Mouse (Mus musculus) midbrain, embryonic 12.5 days (tissue): ENCODE results near the gene Grip1. TPM values are rescaled to one million over a fixed set of nuclear protein-coding genes. Genes with fewer than 3 reads are reported as not detected.
A peak's percentile ranks its signal among the peaks of the same experiment; 100 is the strongest.

Experiments
- ATAC-seq: fragments of 200-750 bp; cut with Nextera tagmentation; 2 replicates; pipeline ENCODE4 v1.8.0; 2017; ENCODE audit warnings: low read depth, moderate TSS enrichment, moderate library complexity; ENCODE audit not compliant: low FRiP score
- H3K27ac ChIP-seq: fragments of 300-500 bp; sonication (generic); replicated peaks from 2 replicates; pipeline ENCODE4 v1.5.1; 2016; ENCODE audit warnings: mild to moderate bottlenecking
- H3K27me3 ChIP-seq: fragments of 300-500 bp; sonication (generic); 2 replicates; pipeline ENCODE4 v1.6.1; 2016; ENCODE audit warnings: mild to moderate bottlenecking
- H3K36me3 ChIP-seq: fragments of 300-500 bp; sonication (generic); 2 replicates; pipeline ENCODE4 v1.6.1; 2016
- H3K4me1 ChIP-seq: fragments of 300-500 bp; sonication (generic); 2 replicates; pipeline ENCODE4 v1.6.1; 2016
- H3K4me2 ChIP-seq: fragments of 300-500 bp; sonication (generic); replicated peaks from 2 replicates; pipeline ENCODE4 v1.6.1; 2016; ENCODE audit warnings: mild to moderate bottlenecking, moderate library complexity
- H3K4me3 ChIP-seq: fragments of 300-500 bp; sonication (generic); 2 replicates; pipeline ENCODE4 v1.5.1; 2016; ENCODE audit warnings: mild to moderate bottlenecking
- H3K9ac ChIP-seq: fragments of 300-500 bp; sonication (generic); replicated peaks from 2 replicates; pipeline ENCODE4 v1.6.1; 2016; ENCODE audit warnings: mild to moderate bottlenecking, moderate library complexity
- H3K9me3 ChIP-seq: fragments of 300-500 bp; sonication (generic); 2 replicates; pipeline ENCODE4 v1.6.1; 2016; ENCODE audit warnings: mild to moderate bottlenecking
- WGBS: fragments of 180-500 bp; shearing (Covaris S2); methylation state at CpG from one replicate; pipeline ENCODE4 v1.1.7; 2016; 5-methylcytosine and 5-hydroxymethylcytosine counted together
- polyA plus RNA-seq: library from polyadenylated mRNA; unstranded; fragments of >200 nt; fragmentation: Nextera tagmentation; extraction: Ambion mirVana; gene quantifications from 2 replicates; pipeline ENCODE4 v1.2.1, GENCODE M21; 2016

The Grip1 gene
- polyA plus RNA-seq: 12.7 and 13.1 TPM in 2 replicates

DNA sequence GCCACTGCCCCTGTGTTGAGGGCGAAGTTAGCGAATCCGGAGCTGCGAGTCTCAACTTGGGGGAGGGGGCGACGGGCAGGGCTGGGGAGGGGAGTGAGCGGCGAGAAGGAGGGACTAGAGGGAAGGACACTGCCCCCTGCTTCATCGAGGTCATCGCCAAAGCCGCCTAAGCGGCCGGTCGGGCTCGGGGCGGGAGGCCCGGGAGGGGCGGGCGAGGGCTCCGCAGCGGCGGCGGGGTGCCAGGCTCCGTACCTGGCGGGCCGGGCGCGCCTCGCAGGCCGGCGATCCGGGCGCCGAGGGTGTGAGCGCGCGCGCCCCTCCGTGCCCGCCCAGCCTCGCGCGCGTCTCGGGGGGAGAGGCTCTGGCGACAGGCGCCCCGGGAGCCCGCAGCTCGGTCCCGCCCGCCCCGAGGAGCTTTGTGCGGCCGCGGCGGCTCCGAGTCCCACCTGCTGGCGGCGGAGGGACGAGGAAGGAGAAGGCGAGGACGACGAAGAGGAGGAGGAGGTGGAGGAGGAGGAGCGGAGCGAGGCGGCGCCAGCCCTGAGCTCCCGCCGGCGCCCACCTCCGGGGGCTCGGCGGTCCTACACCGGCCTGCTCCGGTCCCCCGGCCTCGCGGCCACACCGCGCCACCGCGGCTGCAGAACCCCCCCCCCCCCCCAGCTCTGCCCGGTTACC is at the start of gene Grip1:
Gene Grip1 (plus strand): TSS at position 400 of the 675 bp plus-strand sequence.
- ATAC-seq: peak; percentile 92
- WGBS: under 1% methylated on average over 29 of the region's 84 CpGs

GRCm38 (mm10) chr10:119405103-119405502 is 48.5 kb upstream of the Grip1 start:
- no peak overlapping the region for H3K27ac ChIP-seq
- H3K36me3 ChIP-seq: no peaks in the 10 kb centered on the region
- no peak overlapping the region for H3K9ac ChIP-seq
- no peaks in the 10 kb centered on the region for H3K9me3 ChIP-seq
- peaks cover 5% of the 10 kb centered on the region; the same call in 1 of the 2 replicates for H3K4me1 ChIP-seq
- H3K4me3 ChIP-seq: no peak overlapping the region
- no peaks in the 10 kb centered on the region for H3K27me3 ChIP-seq
- 95% methylated on average over 9 of the region's 9 CpGs for WGBS
- no peak overlapping the region for H3K4me2 ChIP-seq
- no peak for ATAC-seq

More for the DNA sequence above, at the start of gene Grip1:
- Histone ChIP-seq H3K27me3 (peaks cover 9% of the 10 kb centered on the region), H3K36me3 (no peaks in the 10 kb centered on the region), H3K4me1 (peaks cover 19% of the 10 kb centered on the region), H3K4me3 (peak within 1 kb of the TSS; percentile 81), H3K4me2 (peak within 1 kb of the TSS; percentile 88), H3K9ac (peak within 1 kb of the TSS; percentile 73), H3K27ac (peak within 1 kb of the TSS; percentile 87), H3K9me3 (no peaks in the 10 kb centered on the region)

GRCm38 (mm10) chr10:119405612-119406011 is 48.0 kb upstream of the Grip1 start:
- 100% methylated on average over 1 of the region's 1 CpGs for WGBS
- no peaks in the 10 kb centered on the region for H3K9me3 ChIP-seq
- no peak overlapping the region for H3K4me3 ChIP-seq
- peaks cover 5% of the 10 kb centered on the region; the same call in 1 of the 2 replicates for H3K4me1 ChIP-seq
- no peak for ATAC-seq
- H3K9ac ChIP-seq: no peak overlapping the region
- no peak overlapping the region for H3K4me2 ChIP-seq
- no peaks in the 10 kb centered on the region for H3K36me3 ChIP-seq
- H3K27me3 ChIP-seq: no peaks in the 10 kb centered on the region
- no peak overlapping the region for H3K27ac ChIP-seq

DNA sequence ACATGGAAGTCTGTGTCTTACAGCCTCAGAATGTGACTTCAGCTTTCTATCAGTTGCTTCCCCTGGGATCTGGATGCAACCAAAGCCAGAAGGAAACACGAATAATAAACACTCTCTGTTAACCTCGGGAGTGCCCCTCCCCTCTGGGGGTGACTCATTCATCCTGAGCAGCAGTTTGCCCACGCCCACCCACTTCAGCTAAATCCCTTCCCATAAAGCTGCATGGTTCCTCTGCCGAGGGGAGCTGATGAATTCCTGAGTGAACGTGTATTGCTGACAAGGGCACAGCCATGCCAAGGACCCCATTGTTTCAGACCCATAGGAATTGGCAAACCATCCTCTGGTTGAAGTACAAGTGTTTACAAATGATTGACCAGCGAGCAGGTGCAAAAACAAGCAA is 45.3 kb upstream of the Grip1 start:
- H3K4me1 ChIP-seq: peaks cover 5% of the 10 kb centered on the region; the same call in 1 of the 2 replicates
- no peaks in the 10 kb centered on the region for H3K27me3 ChIP-seq
- no peak; the same call in 1 of the 2 replicates for ATAC-seq
- H3K36me3 ChIP-seq: no peaks in the 10 kb centered on the region
- no peaks in the 10 kb centered on the region for H3K9me3 ChIP-seq
- H3K27ac ChIP-seq: no peak overlapping the region
- no peak overlapping the region for H3K4me3 ChIP-seq
- 30% methylated on average over 6 of the region's 6 CpGs for WGBS
- H3K9ac ChIP-seq: no peak overlapping the region
- no peak overlapping the region for H3K4me2 ChIP-seq

- Histone ChIP-seq H3K36me3 (no peaks in the 10 kb centered on the region), H3K4me2 (no peak overlapping the region), H3K27ac (no peak overlapping the region), H3K4me3 (no peak overlapping the region), H3K9me3 (no peaks in the 10 kb centered on the region), H3K9ac (no peak overlapping the region), H3K27me3 (no peaks in the 10 kb centered on the region), H3K4me1 (peaks cover 3% of the 10 kb centered on the region; the same call in 1 of the 2 replicates)
- no peak for ATAC-seq
- 95% methylated on average over 11 of the region's 11 CpGs for WGBS
Observed at GRCm38 (mm10) chr10:119413238-119413637, 40.4 kb upstream of the Grip1 start.

DNA sequence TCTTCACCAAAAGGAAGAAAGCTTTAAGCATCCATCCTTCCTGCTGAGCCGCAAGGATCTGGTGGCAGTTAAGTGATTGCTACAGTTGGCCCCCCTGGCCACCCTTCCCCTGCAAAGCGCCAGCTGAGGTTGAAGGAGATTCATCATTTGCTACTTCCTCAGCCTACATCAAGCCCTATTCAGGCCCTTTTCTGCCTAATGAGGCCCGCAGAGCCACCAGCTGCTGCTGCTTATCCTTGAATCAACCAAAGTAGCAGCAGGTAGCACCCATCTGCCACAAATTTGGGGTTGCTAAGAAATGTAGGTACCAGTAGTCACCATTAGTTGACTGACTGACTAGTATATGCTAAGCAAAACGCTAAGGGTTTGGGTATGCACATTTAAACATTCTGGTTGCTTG is 38.5 kb upstream of the Grip1 start:
- Histone ChIP-seq H3K4me2 (no peak overlapping the region), H3K9me3 (no peaks in the 10 kb centered on the region), H3K4me3 (no peak overlapping the region), H3K27ac (no peak overlapping the region), H3K9ac (no peak overlapping the region), H3K36me3 (no peaks in the 10 kb centered on the region), H3K4me1 (no peaks in the 10 kb centered on the region), H3K27me3 (no peaks in the 10 kb centered on the region)
- ATAC-seq: no peak
- 78% methylated on average over 4 of the region's 4 CpGs for WGBS

GRCm38 (mm10) chr10:119421418-119421817 is 32.2 kb upstream of the Grip1 start:
- Histone ChIP-seq H3K36me3 (no peaks in the 10 kb centered on the region), H3K9ac (no peak overlapping the region), H3K4me1 (no peaks in the 10 kb centered on the region), H3K4me3 (no peak overlapping the region), H3K27ac (no peak overlapping the region), H3K9me3 (no peaks in the 10 kb centered on the region), H3K27me3 (no peaks in the 10 kb centered on the region), H3K4me2 (no peak overlapping the region)
- no peak for ATAC-seq
- 82% methylated on average over 6 of the region's 6 CpGs for WGBS

DNA sequence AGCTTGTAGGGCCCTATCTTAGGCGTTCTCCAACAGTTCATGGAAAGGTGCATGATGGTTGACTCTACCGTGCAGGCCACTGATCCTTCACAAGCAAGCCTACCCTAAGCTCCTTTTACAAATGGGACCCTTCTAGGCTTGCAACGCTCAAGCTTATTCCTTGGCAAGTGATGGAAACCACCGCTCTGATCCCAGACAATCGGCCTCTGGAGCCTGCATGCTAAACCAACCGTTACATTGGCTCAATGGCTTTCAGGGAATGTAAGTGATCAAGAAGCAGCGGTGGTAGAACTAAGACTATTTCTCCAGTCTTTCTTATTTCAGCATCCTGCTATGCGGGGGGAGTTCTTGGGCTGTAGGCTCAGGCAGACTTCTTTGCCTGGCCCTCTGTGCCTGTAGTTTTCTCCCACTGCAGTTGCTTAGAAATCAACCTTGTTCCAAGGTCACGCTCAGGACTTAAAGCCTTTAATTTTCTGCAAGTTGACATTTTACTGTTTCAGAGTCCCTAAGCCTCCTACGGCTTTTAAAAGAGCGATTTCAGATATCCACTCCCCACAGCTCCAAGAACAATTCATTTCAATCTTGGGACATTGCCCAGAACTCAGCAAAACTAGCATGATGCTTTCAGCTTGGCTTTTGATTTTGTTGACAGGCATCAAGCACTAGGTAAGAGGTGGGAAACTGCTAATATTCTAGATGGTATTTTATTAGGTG is 29.7 kb upstream of the Grip1 start:
- no peak overlapping the region for H3K4me3 ChIP-seq
- no peaks in the 10 kb centered on the region for H3K9me3 ChIP-seq
- H3K27me3 ChIP-seq: no peaks in the 10 kb centered on the region
- ATAC-seq: no peak
- no peak overlapping the region for H3K4me2 ChIP-seq
- 75% methylated on average over 11 of the region's 11 CpGs for WGBS
- H3K4me1 ChIP-seq: no peaks in the 10 kb centered on the region
- H3K9ac ChIP-seq: no peak overlapping the region
- H3K27ac ChIP-seq: no peak overlapping the region
- no peaks in the 10 kb centered on the region for H3K36me3 ChIP-seq

DNA sequence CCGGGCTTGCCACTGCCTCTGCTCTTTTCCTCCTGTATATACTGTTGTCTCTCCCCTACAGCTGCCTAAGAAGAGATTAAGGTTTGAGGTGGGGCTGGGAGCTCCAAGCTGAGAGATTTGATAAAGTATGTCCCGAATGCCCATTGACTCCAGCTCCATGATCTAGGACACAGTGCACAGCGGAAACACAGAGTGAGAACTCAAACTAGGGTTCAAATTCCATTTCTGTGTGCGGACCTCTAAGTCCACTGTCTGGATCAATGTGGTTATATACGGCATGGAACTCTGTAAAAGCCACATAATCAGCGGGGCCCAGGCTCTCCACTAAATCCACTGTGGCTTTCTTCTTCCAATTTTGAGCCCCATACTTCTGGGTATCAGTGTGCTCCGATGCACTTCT is 26.0 kb upstream of the Grip1 start:
- no peak overlapping the region for H3K9ac ChIP-seq
- H3K4me3 ChIP-seq: no peak overlapping the region
- H3K4me2 ChIP-seq: no peak overlapping the region
- H3K27ac ChIP-seq: no peak overlapping the region
- H3K4me1 ChIP-seq: no peaks in the 10 kb centered on the region
- no peaks in the 10 kb centered on the region for H3K9me3 ChIP-seq
- no peak for ATAC-seq
- H3K36me3 ChIP-seq: no peaks in the 10 kb centered on the region
- H3K27me3 ChIP-seq: no peaks in the 10 kb centered on the region
- 89% methylated on average over 7 of the region's 7 CpGs for WGBS

- Histone ChIP-seq H3K36me3 (no peaks in the 10 kb centered on the region), H3K27me3 (no peaks in the 10 kb centered on the region), H3K4me2 (no peak overlapping the region), H3K4me1 (no peaks in the 10 kb centered on the region), H3K9me3 (no peaks in the 10 kb centered on the region), H3K9ac (no peak overlapping the region), H3K4me3 (no peak overlapping the region), H3K27ac (no peak overlapping the region)
- WGBS: 58% methylated on average over 7 of the region's 7 CpGs
- no peak for ATAC-seq
Observed at GRCm38 (mm10) chr10:119428106-119428505, 25.5 kb upstream of the Grip1 start.

- ATAC-seq: no peak
- H3K9me3 ChIP-seq: no peaks in the 10 kb centered on the region
- no peaks in the 10 kb centered on the region for H3K36me3 ChIP-seq
- no peak overlapping the region for H3K27ac ChIP-seq
- 85% methylated on average over 7 of the region's 7 CpGs for WGBS
- H3K4me3 ChIP-seq: no peak overlapping the region
- H3K27me3 ChIP-seq: no peaks in the 10 kb centered on the region
- no peak overlapping the region for H3K9ac ChIP-seq
- H3K4me1 ChIP-seq: no peaks in the 10 kb centered on the region
- no peak overlapping the region for H3K4me2 ChIP-seq
Observed at GRCm38 (mm10) chr10:119430240-119430639, 23.4 kb upstream of the Grip1 start.

DNA sequence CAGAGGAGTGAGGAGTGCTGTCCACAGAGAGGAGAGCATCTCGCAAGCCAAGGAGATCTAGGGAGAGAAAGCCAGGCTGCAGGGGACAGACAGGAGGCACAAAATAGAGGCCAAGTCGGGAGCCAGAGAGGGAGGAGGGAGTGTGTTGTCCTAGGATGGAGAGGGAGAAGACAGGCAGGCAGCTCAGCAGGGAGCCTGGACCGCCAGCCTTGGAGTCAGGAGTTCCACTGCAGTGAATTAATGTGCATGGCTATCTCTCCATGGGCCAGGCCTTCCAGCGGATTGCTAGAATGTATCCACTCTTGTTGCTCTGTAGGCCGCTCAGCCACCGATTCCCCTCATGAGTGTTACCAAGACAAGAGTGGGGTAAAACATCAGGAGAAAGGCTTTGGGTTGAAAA is 21.8 kb upstream of the Grip1 start:
- Histone ChIP-seq H3K4me1 (no peaks in the 10 kb centered on the region), H3K9me3 (no peaks in the 10 kb centered on the region), H3K36me3 (no peaks in the 10 kb centered on the region), H3K9ac (no peak overlapping the region), H3K4me3 (no peak overlapping the region), H3K4me2 (no peak overlapping the region), H3K27ac (no peak overlapping the region), H3K27me3 (no peaks in the 10 kb centered on the region; the same call in 1 of the 2 replicates)
- WGBS: 50% methylated on average over 6 of the region's 6 CpGs
- ATAC-seq: no peak
